Mouse (Mus musculus) liver, embryonic 12.5 days (tissue): ENCODE measurements at regions not wholly inside any gene's neighbourhood (a gene's known extent, or its start where the extent isn't known, plus 50 kb on each side); places are given as distances from the start of the nearest gene placed in this dataset.

Source experiments
- ATAC-seq: fragments of 200-750 bp; cut with Nextera tagmentation; 2 replicates; pipeline ENCODE4 v1.8.0; 2017; ENCODE audit warnings: moderate number of reproducible peaks, mild to moderate bottlenecking, moderate library complexity
- H3K27ac ChIP-seq: fragments of 300-500 bp; sonication (generic); 2 replicates; pipeline ENCODE4 v1.5.1; 2016; ENCODE audit warnings: mild to moderate bottlenecking
- H3K27me3 ChIP-seq: fragments of 300-500 bp; sonication (generic); replicated peaks from 2 replicates; pipeline ENCODE4 v1.6.1; 2016; ENCODE audit warnings: mild to moderate bottlenecking, moderate library complexity
- H3K36me3 ChIP-seq: fragments of 300-500 bp; sonication (generic); 2 replicates; pipeline ENCODE4 v1.6.1; 2016; ENCODE audit warnings: mild to moderate bottlenecking, moderate library complexity
- H3K4me1 ChIP-seq: fragments of 300-500 bp; sonication (generic); 2 replicates; pipeline ENCODE4 v1.6.1; 2016
- H3K4me2 ChIP-seq: fragments of 300-500 bp; sonication (generic); 2 replicates; pipeline ENCODE4 v1.6.1; 2016; ENCODE audit warnings: mild to moderate bottlenecking, moderate library complexity
- H3K4me3 ChIP-seq: fragments of 300-500 bp; sonication (generic); 2 replicates; pipeline ENCODE4 v1.5.1; 2016; ENCODE audit warnings: mild to moderate bottlenecking, moderate library complexity
- H3K9ac ChIP-seq: fragments of 300-500 bp; sonication (generic); 2 replicates; pipeline ENCODE4 v1.6.1; 2016; ENCODE audit warnings: mild to moderate bottlenecking, moderate library complexity
- H3K9me3 ChIP-seq: fragments of 300-500 bp; sonication (generic); replicated peaks from 2 replicates; pipeline ENCODE4 v1.6.1; 2016; ENCODE audit warnings: mild to moderate bottlenecking, moderate library complexity
- WGBS: fragments of 180-500 bp; shearing (Covaris S2); methylation state at CpG from one replicate; pipeline ENCODE4 v1.1.7; 2016; ENCODE audit not compliant: insufficient replicate concordance; 5-methylcytosine and 5-hydroxymethylcytosine counted together

- H3K27ac ChIP-seq: no peak overlapping the region
- no peaks in the 10 kb centered on the region for H3K9me3 ChIP-seq
- no peak overlapping the region for H3K9ac ChIP-seq
- no peaks in the 10 kb centered on the region for H3K27me3 ChIP-seq
- ATAC-seq: no peak
- 79% methylated on average over 4 of the region's 4 CpGs for WGBS
- no peaks in the 10 kb centered on the region for H3K36me3 ChIP-seq
- H3K4me2 ChIP-seq: no peak overlapping the region
- H3K4me1 ChIP-seq: no peaks in the 10 kb centered on the region
- H3K4me3 ChIP-seq: no peak overlapping the region
Observed at GRCm38 (mm10) chr10:17114805-17115204, 608.2 kb upstream of the Cited2 start.

- no peaks in the 10 kb centered on the region for H3K9me3 ChIP-seq
- no peaks in the 10 kb centered on the region for H3K36me3 ChIP-seq
- no peak overlapping the region for H3K9ac ChIP-seq
- no peak for ATAC-seq
- H3K4me3 ChIP-seq: no peak overlapping the region
- no peak overlapping the region for H3K4me2 ChIP-seq
- H3K4me1 ChIP-seq: no peaks in the 10 kb centered on the region
- no peaks in the 10 kb centered on the region for H3K27me3 ChIP-seq
- no peak overlapping the region for H3K27ac ChIP-seq
- 74% methylated on average over 4 of the region's 4 CpGs for WGBS
Observed at GRCm38 (mm10) chr10:17129391-17130163, 593.4 kb upstream of the Cited2 start.

GRCm38 (mm10) chr10:17130661-17131060 lies 592.4 kb upstream of the Cited2 start:
- no peak for ATAC-seq
- Histone ChIP-seq H3K36me3 (no peaks in the 10 kb centered on the region), H3K9ac (no peak overlapping the region), H3K27ac (no peak overlapping the region), H3K4me2 (no peak overlapping the region), H3K4me1 (no peaks in the 10 kb centered on the region), H3K27me3 (no peaks in the 10 kb centered on the region), H3K4me3 (no peak overlapping the region), H3K9me3 (no peaks in the 10 kb centered on the region)
- WGBS: 73% methylated on average over 1 of the region's 1 CpGs

- Histone ChIP-seq H3K9me3 (no peaks in the 10 kb centered on the region), H3K36me3 (no peaks in the 10 kb centered on the region), H3K27me3 (no peaks in the 10 kb centered on the region), H3K4me2 (no peak overlapping the region), H3K9ac (no peak overlapping the region), H3K4me3 (no peak overlapping the region), H3K27ac (no peak overlapping the region), H3K4me1 (no peaks in the 10 kb centered on the region)
- no peak for ATAC-seq
- 60% methylated on average over 4 of the region's 4 CpGs for WGBS
Observed at GRCm38 (mm10) chr10:17131763-17132162, 591.3 kb upstream of the Cited2 start.

GRCm38 (mm10) chr10:17175385-17175784 lies 547.6 kb upstream of the Cited2 start:
- Histone ChIP-seq H3K4me1 (no peaks in the 10 kb centered on the region), H3K27ac (no peak overlapping the region), H3K4me2 (no peak overlapping the region), H3K9ac (no peak overlapping the region), H3K36me3 (no peaks in the 10 kb centered on the region), H3K27me3 (no peaks in the 10 kb centered on the region), H3K4me3 (no peak overlapping the region), H3K9me3 (no peaks in the 10 kb centered on the region)
- WGBS: 66% methylated on average over 3 of the region's 3 CpGs
- no peak for ATAC-seq

GRCm38 (mm10) chr10:17177054-17177453 lies 546.0 kb upstream of the Cited2 start:
- H3K4me3 ChIP-seq: no peak overlapping the region
- H3K27ac ChIP-seq: no peak overlapping the region
- H3K9me3 ChIP-seq: no peaks in the 10 kb centered on the region
- no peak overlapping the region for H3K4me2 ChIP-seq
- no peak overlapping the region for H3K9ac ChIP-seq
- H3K4me1 ChIP-seq: no peaks in the 10 kb centered on the region
- WGBS: 68% methylated on average over 1 of the region's 1 CpGs
- H3K27me3 ChIP-seq: no peaks in the 10 kb centered on the region
- no peak for ATAC-seq
- no peaks in the 10 kb centered on the region for H3K36me3 ChIP-seq

GRCm38 (mm10) chr10:17177503-17178278 lies 545.3 kb upstream of the Cited2 start:
- Histone ChIP-seq H3K27me3 (no peaks in the 10 kb centered on the region), H3K4me3 (no peak overlapping the region), H3K27ac (no peak overlapping the region), H3K9me3 (no peaks in the 10 kb centered on the region), H3K9ac (no peak overlapping the region), H3K36me3 (no peaks in the 10 kb centered on the region), H3K4me1 (no peaks in the 10 kb centered on the region), H3K4me2 (no peak overlapping the region)
- 59% methylated on average over 4 of the region's 4 CpGs for WGBS
- no peak for ATAC-seq

- no peak overlapping the region for H3K27ac ChIP-seq
- H3K9ac ChIP-seq: no peak overlapping the region
- no peaks in the 10 kb centered on the region for H3K36me3 ChIP-seq
- no peak overlapping the region for H3K4me3 ChIP-seq
- H3K9me3 ChIP-seq: no peaks in the 10 kb centered on the region
- ATAC-seq: no peak
- H3K4me1 ChIP-seq: no peaks in the 10 kb centered on the region
- H3K4me2 ChIP-seq: no peak overlapping the region
- no peaks in the 10 kb centered on the region for H3K27me3 ChIP-seq
Observed at GRCm38 (mm10) chr10:17178627-17179026, 544.4 kb upstream of the Cited2 start.

GRCm38 (mm10) chr10:17184418-17184817 lies 538.6 kb upstream of the Cited2 start:
- 50% methylated on average over 2 of the region's 2 CpGs for WGBS
- H3K27ac ChIP-seq: no peak overlapping the region
- no peak for ATAC-seq
- H3K27me3 ChIP-seq: no peaks in the 10 kb centered on the region
- H3K4me2 ChIP-seq: no peak overlapping the region
- no peaks in the 10 kb centered on the region for H3K9me3 ChIP-seq
- H3K4me3 ChIP-seq: no peak overlapping the region
- H3K36me3 ChIP-seq: no peaks in the 10 kb centered on the region
- H3K4me1 ChIP-seq: no peaks in the 10 kb centered on the region
- H3K9ac ChIP-seq: no peak overlapping the region

- WGBS: 56% methylated on average over 12 of the region's 12 CpGs
- Histone ChIP-seq H3K9ac (no peak overlapping the region), H3K4me1 (no peaks in the 10 kb centered on the region), H3K4me3 (no peak overlapping the region), H3K27me3 (no peaks in the 10 kb centered on the region), H3K36me3 (no peaks in the 10 kb centered on the region), H3K27ac (no peak overlapping the region), H3K4me2 (no peak overlapping the region), H3K9me3 (no peaks in the 10 kb centered on the region)
- no peak for ATAC-seq
Observed at GRCm38 (mm10) chr10:17196205-17196604, 526.8 kb upstream of the Cited2 start.

GRCm38 (mm10) chr10:17196636-17197035 lies 526.4 kb upstream of the Cited2 start:
- WGBS: 43% methylated on average over 1 of the region's 1 CpGs
- Histone ChIP-seq H3K4me1 (no peaks in the 10 kb centered on the region), H3K27me3 (no peaks in the 10 kb centered on the region), H3K9ac (no peak overlapping the region), H3K4me3 (no peak overlapping the region), H3K9me3 (no peaks in the 10 kb centered on the region), H3K4me2 (no peak overlapping the region), H3K27ac (no peak overlapping the region), H3K36me3 (no peaks in the 10 kb centered on the region)
- no peak for ATAC-seq

- Histone ChIP-seq H3K27me3 (no peaks in the 10 kb centered on the region), H3K4me3 (no peak overlapping the region), H3K9me3 (no peaks in the 10 kb centered on the region), H3K27ac (no peak overlapping the region), H3K4me1 (no peaks in the 10 kb centered on the region), H3K4me2 (no peak overlapping the region), H3K9ac (no peak overlapping the region), H3K36me3 (no peaks in the 10 kb centered on the region)
- ATAC-seq: no peak
- WGBS: 45% methylated on average over 8 of the region's 8 CpGs
Observed at GRCm38 (mm10) chr10:17200524-17201426, 522.2 kb upstream of the Cited2 start.
